Mouse (Mus musculus) hematopoietic stem cell, adult 5-6 weeks (primary cell): ENCODE measurements at regions not wholly inside any gene's neighbourhood (a gene's known extent, or its start where the extent isn't known, plus 50 kb on each side); places are given as distances from the start of the nearest gene placed in this dataset.

Experiments used
- ATAC-seq, 2 experiments: fragments of 125-278 bp in 1 of 2; replicated peaks in 1 of 2; 2 replicates each; pipeline ENCODE4 v1.8.0; 2016 to 2017; ENCODE audit warnings: inconsistent platforms in 2 of 2, mild to moderate bottlenecking in 2 of 2, moderate number of reproducible peaks in 2 of 2, low read depth in 1 of 2, moderate TSS enrichment in 1 of 2; ENCODE audit not compliant: low FRiP score in 2 of 2, poor library complexity in 2 of 2, severe bottlenecking in 2 of 2, insufficient read depth in 1 of 2, low TSS enrichment in 1 of 2

- ATAC-seq = no peak
Observed at GRCm38 (mm10) chr4:45720352-45720751, 78.5 kb upstream of the Aldh1b1 start.

GRCm38 (mm10) chr4:45719564-45719963 lies 79.3 kb upstream of the Aldh1b1 start:
- peak; percentile 90 to 94 for ATAC-seq

GRCm38 (mm10) chr4:45715878-45716277 lies 82.9 kb upstream of the Aldh1b1 start:
- no peak for ATAC-seq

- no peak for ATAC-seq
Observed at GRCm38 (mm10) chr4:45713837-45714508, 84.8 kb upstream of the Aldh1b1 start.

GRCm38 (mm10) chr4:45713046-45713706 lies 85.6 kb upstream of the Aldh1b1 start:
- no peak for ATAC-seq

- ATAC-seq = no peak
Observed at GRCm38 (mm10) chr4:45703997-45704396, 94.8 kb upstream of the Aldh1b1 start.

- ATAC-seq = no peak
Observed at GRCm38 (mm10) chr4:45699601-45700000, 99.2 kb upstream of the Aldh1b1 start.

GRCm38 (mm10) chr4:45695239-45695638 lies 103.6 kb upstream of the Aldh1b1 start:
- no peak for ATAC-seq

GRCm38 (mm10) chr4:45689991-45690916 lies 108.6 kb upstream of the Aldh1b1 start:
- no peak for ATAC-seq

GRCm38 (mm10) chr4:45689572-45689971 lies 109.2 kb upstream of the Aldh1b1 start:
- no peak for ATAC-seq

GRCm38 (mm10) chr4:45688233-45688632 lies 110.6 kb upstream of the Aldh1b1 start:
- peak; percentile 42 to 53; a peak in 2 of 4 replicates for ATAC-seq

- ATAC-seq = no peak
Observed at GRCm38 (mm10) chr4:45685031-45685430, 113.8 kb upstream of the Aldh1b1 start.

GRCm38 (mm10) chr4:45683205-45683604 lies 115.6 kb upstream of the Aldh1b1 start:
- no peak for ATAC-seq

- no peak for ATAC-seq
Observed at GRCm38 (mm10) chr4:45682746-45683145, 116.1 kb upstream of the Aldh1b1 start.

- ATAC-seq = no peak
Observed at GRCm38 (mm10) chr4:45676137-45676536, 122.7 kb upstream of the Aldh1b1 start.

- ATAC-seq = no peak
Observed at GRCm38 (mm10) chr4:45674291-45674690, 124.5 kb upstream of the Aldh1b1 start.

- no peak for ATAC-seq
Observed at GRCm38 (mm10) chr4:45673081-45673819, 125.6 kb upstream of the Aldh1b1 start.
